Mouse (Mus musculus) MEL (cell line): ENCODE results near the gene Gstt2. TPM values are rescaled to one million over a fixed set of nuclear protein-coding genes. Genes with fewer than 3 reads are reported as not detected.

Experiments used
- DNase-seq: peaks from one replicate; pipeline ENCODE4 v3.0.0; 2011; ENCODE audit warnings: low read depth, low spot score
- H3K27ac ChIP-seq: 2 replicates; pipeline ENCODE4 v1.5.1; 2012; ENCODE audit warnings: low read depth, mild to moderate bottlenecking, control low read depth, low read length, moderate library complexity; ENCODE audit not compliant: control insufficient read depth
- H3K27me3 ChIP-seq, 2 experiments: fragments of 150-350 bp in 1 of 2; sonication (generic) in 1 of 2; 2 replicates each; pipeline ENCODE4 v1.6.1; 2012; ENCODE audit warnings: low read length in 2 of 2, mild to moderate bottlenecking in 2 of 2, improper control_type of control experiment in 1 of 2, moderate library complexity in 1 of 2; ENCODE audit not compliant: insufficient read depth in 2 of 2, control insufficient read depth in 1 of 2
- H3K36me3 ChIP-seq, 2 experiments: 2 replicates each; pipeline ENCODE4 v1.6.1; 2012 to 2014; ENCODE audit warnings: low read length in 2 of 2, improper control_type of control experiment in 1 of 2, inconsistent platforms in 1 of 2, mild to moderate bottlenecking in 1 of 2; ENCODE audit not compliant: insufficient read depth in 2 of 2, control insufficient read depth in 1 of 2
- H3K4me1 ChIP-seq, 2 experiments: fragments of 150-350 bp in 1 of 2; sonication (generic) in 1 of 2; 2 replicates each; pipeline ENCODE4 v1.6.1; 2012; ENCODE audit warnings: low read length in 2 of 2, improper control_type of control experiment in 1 of 2, mild to moderate bottlenecking in 1 of 2; ENCODE audit not compliant: insufficient read depth in 2 of 2, control insufficient read depth in 1 of 2
- H3K4me3 ChIP-seq, 2 experiments: fragments of 150-350 bp in 1 of 2; sonication (generic) in 1 of 2; 2 replicates each; pipeline ENCODE4 v1.5.1; 2012; ENCODE audit warnings: low read depth in 2 of 2, low read length in 2 of 2, mild to moderate bottlenecking in 2 of 2, moderate library complexity in 2 of 2, control low read depth in 1 of 2, improper control_type of control experiment in 1 of 2; ENCODE audit not compliant: control insufficient read depth in 1 of 2, insufficient read depth in 1 of 2
- H3K79me2 ChIP-seq: 2 replicates; pipeline ENCODE4 v1.6.1; 2012; ENCODE audit warnings: mild to moderate bottlenecking, low read length, moderate library complexity; ENCODE audit not compliant: control insufficient read depth, poor library complexity, insufficient read depth
- H3K9ac ChIP-seq: 2 replicates; pipeline ENCODE4 v1.6.1; 2012; ENCODE audit warnings: low read depth, mild to moderate bottlenecking, control low read depth, low read length, moderate library complexity; ENCODE audit not compliant: control insufficient read depth, poor library complexity, severe bottlenecking
- H3K9me3 ChIP-seq: fragments of 150-350 bp; sonication (generic); replicated peaks from 2 replicates; pipeline ENCODE4 v1.6.1; 2012; ENCODE audit warnings: mild to moderate bottlenecking, low read length, improper control_type of control experiment, moderate library complexity; ENCODE audit not compliant: insufficient read depth
- BHLHE40 ChIP-seq: IDR thresholded peaks from 2 replicates; pipeline ENCODE4 v1.6.1; 2012; ENCODE audit warnings: low read depth, mild to moderate bottlenecking, inconsistent platforms, low read length, improper control_type of control experiment, borderline replicate concordance
- CHD1 ChIP-seq: IDR thresholded peaks from 2 replicates; pipeline ENCODE4 v1.6.1; 2012; ENCODE audit warnings: low read depth, mild to moderate bottlenecking, inconsistent platforms, low read length, improper control_type of control experiment
- CHD2 ChIP-seq: IDR thresholded peaks from 2 replicates; pipeline ENCODE4 v1.6.1; 2011; ENCODE audit warnings: low read length, improper control_type of control experiment
- CTCF ChIP-seq, 3 experiments: IDR thresholded peaks in 2 of 3; conservative IDR thresholded peaks in 1 of 3; 2 replicates each; pipeline ENCODE4 v1.5.1; 2011 to 2012; ENCODE audit warnings: low read length in 3 of 3, low read depth in 2 of 3, mild to moderate bottlenecking in 2 of 3, improper control_type of control experiment in 1 of 3, inconsistent platforms in 1 of 3, mixed read lengths in 1 of 3, moderate library complexity in 1 of 3; ENCODE audit not compliant: control insufficient read depth in 1 of 3, insufficient read depth in 1 of 3, poor library complexity in 1 of 3, severe bottlenecking in 1 of 3
- E2F4 ChIP-seq: IDR thresholded peaks from 2 replicates; pipeline ENCODE4 v1.6.1; 2011; ENCODE audit warnings: low read depth, low read length, improper control_type of control experiment, borderline replicate concordance
- ELF1 ChIP-seq: IDR thresholded peaks from 2 replicates; pipeline ENCODE4 v1.6.1; 2014; ENCODE audit warnings: low read depth, mild to moderate bottlenecking, inconsistent platforms, low read length, improper control_type of control experiment, moderate library complexity
- EP300 ChIP-seq, 2 experiments: IDR thresholded peaks; 2 replicates each; pipeline ENCODE4 v1.6.1; 2011; ENCODE audit warnings: improper control_type of control experiment in 2 of 2, low read length in 2 of 2, low read depth in 1 of 2, mild to moderate bottlenecking in 1 of 2
- ETS1 ChIP-seq: IDR thresholded peaks from 2 replicates; pipeline ENCODE4 v1.6.1; 2012; ENCODE audit warnings: low read depth, mild to moderate bottlenecking, inconsistent platforms, low read length, improper control_type of control experiment, moderate library complexity
- GABPA ChIP-seq: IDR thresholded peaks from 2 replicates; pipeline ENCODE4 v1.6.1; 2012; ENCODE audit warnings: low read depth, mild to moderate bottlenecking, inconsistent platforms, low read length, improper control_type of control experiment, moderate library complexity
- GATA1 ChIP-seq: IDR thresholded peaks from 2 replicates; pipeline ENCODE4 v1.6.1; 2011; ENCODE audit warnings: low read depth, low read length, improper control_type of control experiment
- HCFC1 ChIP-seq: IDR thresholded peaks from 2 replicates; pipeline ENCODE4 v1.6.1; 2012; ENCODE audit warnings: low read depth, mild to moderate bottlenecking, inconsistent platforms, low read length, improper control_type of control experiment, moderate library complexity
- JUND ChIP-seq: IDR thresholded peaks from 2 replicates; pipeline ENCODE4 v1.6.1; 2011; ENCODE audit warnings: low read depth, mild to moderate bottlenecking, improper control_type of control experiment, low read length
- MAFK ChIP-seq: IDR thresholded peaks from 2 replicates; pipeline ENCODE4 v1.6.1; 2011; ENCODE audit warnings: low read depth, mild to moderate bottlenecking, low read length, improper control_type of control experiment, borderline replicate concordance
- MAX ChIP-seq: IDR thresholded peaks from 2 replicates; pipeline ENCODE4 v1.6.1; 2011; ENCODE audit warnings: low read length, improper control_type of control experiment
- MAZ ChIP-seq: IDR thresholded peaks from 2 replicates; pipeline ENCODE4 v1.6.1; 2012; ENCODE audit warnings: low read depth, mild to moderate bottlenecking, inconsistent platforms, low read length, improper control_type of control experiment
- MXI1 ChIP-seq: IDR thresholded peaks from 2 replicates; pipeline ENCODE4 v1.6.1; 2011; ENCODE audit warnings: mild to moderate bottlenecking, low read depth, low read length, improper control_type of control experiment
- MYB ChIP-seq: IDR thresholded peaks from 2 replicates; pipeline ENCODE4 v1.6.1; 2011; ENCODE audit warnings: mild to moderate bottlenecking, low read depth, low read length, improper control_type of control experiment
- MYC ChIP-seq: IDR thresholded peaks from 2 replicates; pipeline ENCODE4 v1.6.1; 2011; ENCODE audit warnings: low read depth, mild to moderate bottlenecking, low read length, improper control_type of control experiment, moderate library complexity
- NELFE ChIP-seq: IDR thresholded peaks from 2 replicates; pipeline ENCODE4 v1.6.1; 2011; ENCODE audit warnings: low read depth, low read length, improper control_type of control experiment
- NRF1 ChIP-seq: IDR thresholded peaks from 2 replicates; pipeline ENCODE4 v1.6.1; 2014; ENCODE audit warnings: low read depth, mild to moderate bottlenecking, inconsistent platforms, low read length, improper control_type of control experiment, moderate library complexity; ENCODE audit not compliant: poor library complexity, insufficient read depth, severe bottlenecking
- POLR2A ChIP-seq, 2 experiments: IDR thresholded peaks; 2 replicates each; pipeline ENCODE4 v1.6.1; 2011 to 2012; ENCODE audit warnings: low read length in 2 of 2, mild to moderate bottlenecking in 2 of 2, control low read depth in 1 of 2, improper control_type of control experiment in 1 of 2, low read depth in 1 of 2, moderate library complexity in 1 of 2; ENCODE audit not compliant: control insufficient read depth in 1 of 2, insufficient read depth in 1 of 2, poor library complexity in 1 of 2
- POLR2AphosphoS2 ChIP-seq: IDR thresholded peaks from 2 replicates; pipeline ENCODE4 v1.6.1; 2011; ENCODE audit warnings: low read length, improper control_type of control experiment
- POLR2AphosphoS5 ChIP-seq: IDR thresholded peaks from 2 replicates; pipeline ENCODE4 v1.6.1; 2012; ENCODE audit warnings: low read depth, borderline replicate concordance, mild to moderate bottlenecking, inconsistent platforms, low read length, moderate library complexity, mixed read lengths
- RAD21 ChIP-seq: IDR thresholded peaks from 2 replicates; pipeline ENCODE4 v1.6.1; 2011; ENCODE audit warnings: mild to moderate bottlenecking, low read depth, low read length, improper control_type of control experiment
- RCOR1 ChIP-seq: IDR thresholded peaks from 2 replicates; pipeline ENCODE4 v1.6.1; 2012; ENCODE audit warnings: low read depth, mild to moderate bottlenecking, inconsistent platforms, low read length, improper control_type of control experiment
- SIN3A ChIP-seq: IDR thresholded peaks from 2 replicates; pipeline ENCODE4 v1.6.1; 2012; ENCODE audit warnings: low read length, improper control_type of control experiment, inconsistent platforms
- SMC3 ChIP-seq: IDR thresholded peaks from 2 replicates; pipeline ENCODE4 v1.6.1; 2011; ENCODE audit warnings: low read depth, low read length, improper control_type of control experiment
- TAL1 ChIP-seq: IDR thresholded peaks from 2 replicates; pipeline ENCODE4 v1.6.1; 2012; ENCODE audit warnings: mild to moderate bottlenecking, inconsistent platforms, low read length, moderate library complexity, mixed read lengths
- TBP ChIP-seq: IDR thresholded peaks from 2 replicates; pipeline ENCODE4 v1.8.0; 2011; ENCODE audit warnings: low read depth, low read length, improper control_type of control experiment
- UBTF ChIP-seq: IDR thresholded peaks from 2 replicates; pipeline ENCODE4 v1.6.1; 2012; ENCODE audit warnings: low read depth, mild to moderate bottlenecking, inconsistent platforms, low read length, improper control_type of control experiment, moderate library complexity, borderline replicate concordance; ENCODE audit not compliant: insufficient read depth
- USF1 ChIP-seq: IDR thresholded peaks from 2 replicates; pipeline ENCODE4 v1.6.1; 2014; ENCODE audit warnings: low read depth, mild to moderate bottlenecking, inconsistent platforms, low read length, improper control_type of control experiment, moderate library complexity
- USF2 ChIP-seq, 2 experiments: IDR thresholded peaks; 2 replicates each; pipeline ENCODE4 v1.6.1; 2011 to 2012; ENCODE audit warnings: improper control_type of control experiment in 2 of 2, low read length in 2 of 2, borderline replicate concordance in 1 of 2, inconsistent platforms in 1 of 2, low read depth in 1 of 2, mild to moderate bottlenecking in 1 of 2; ENCODE audit not compliant: insufficient read depth in 1 of 2
- ZC3H11A ChIP-seq: IDR thresholded peaks from 2 replicates; pipeline ENCODE4 v1.6.1; 2012; ENCODE audit warnings: low read depth, mild to moderate bottlenecking, inconsistent platforms, low read length, improper control_type of control experiment
- ZKSCAN1 ChIP-seq: IDR thresholded peaks from 2 replicates; pipeline ENCODE4 v1.6.1; 2012; ENCODE audit warnings: low read depth, mild to moderate bottlenecking, inconsistent platforms, low read length, improper control_type of control experiment, moderate library complexity
- ZMIZ1 ChIP-seq: IDR thresholded peaks from 2 replicates; pipeline ENCODE4 v1.6.1; 2012; ENCODE audit warnings: low read depth, mild to moderate bottlenecking, inconsistent platforms, low read length, improper control_type of control experiment, moderate library complexity
- ZNF384 ChIP-seq: IDR thresholded peaks from 2 replicates; pipeline ENCODE4 v1.6.1; 2012; ENCODE audit warnings: low read depth, mild to moderate bottlenecking, inconsistent platforms, low read length, improper control_type of control experiment
- polyA plus RNA-seq, 2 experiments: library from polyadenylated mRNA; stranded (reverse) in 1 of 2; unstranded in 1 of 2; fragments of >175 nt in 1 of 2; fragments of >200 nt in 1 of 2; gene quantifications; 2 replicates each; pipeline versions ENCODE4 v1.2.1 to v1.2.4; 2012; ENCODE audit warnings: low replicate concordance in 2 of 2, low read depth in 1 of 2; ENCODE audit not compliant: insufficient read length in 2 of 2, insufficient read depth in 1 of 2, missing spikeins in 1 of 2
- total RNA-seq: library from RNA; depleted of rRNA; stranded (reverse); fragments of 300-350 nt; gene quantifications from 2 replicates; pipeline ENCODE4 v1.2.3, GENCODE M21; 2012

Gstt2 gene
- total and polyA plus RNA-seq, 3 experiments: 4.3 to 10.9 TPM; not detected in 1

DNA sequence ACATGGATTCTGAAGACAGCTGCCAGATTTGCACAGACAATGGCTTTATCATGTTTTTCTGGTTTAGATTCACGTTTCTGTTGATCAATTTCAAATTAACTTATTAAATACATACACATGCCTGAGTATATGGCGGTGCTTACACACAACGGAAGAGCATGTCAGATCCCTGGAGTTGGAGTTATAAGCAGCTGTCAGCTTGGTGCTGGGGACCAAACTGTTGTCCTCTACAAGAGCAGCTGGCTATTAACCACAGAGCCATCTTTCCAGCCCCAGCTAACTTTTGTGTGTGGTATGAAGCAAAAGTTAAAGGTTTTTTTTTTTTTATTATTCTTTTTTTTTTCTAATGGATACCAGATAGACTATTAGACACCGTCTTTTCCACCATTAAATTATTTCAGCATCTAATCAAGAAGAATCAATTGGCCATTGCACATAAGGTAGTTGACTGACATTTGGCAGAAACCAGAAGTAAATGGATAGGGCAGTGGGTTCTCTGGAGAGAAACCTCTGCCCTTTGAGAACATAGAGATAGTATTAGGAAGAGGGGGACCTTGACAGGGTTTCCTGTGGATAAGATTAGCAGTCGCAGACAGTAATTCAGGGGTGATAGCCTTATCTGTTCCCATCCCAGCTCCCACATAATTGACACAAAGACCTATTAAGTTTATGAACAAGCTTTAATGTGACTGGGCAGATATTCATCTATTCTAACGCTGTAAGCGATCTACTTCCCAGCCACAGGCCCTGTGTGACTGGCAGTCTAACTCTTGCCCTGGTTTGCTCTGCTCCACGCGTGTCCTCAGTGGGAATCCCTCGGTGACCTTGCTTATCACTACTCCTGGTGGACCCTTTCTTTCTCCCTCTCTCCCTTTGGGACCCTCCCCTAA, 35.0 kb upstream of the Gstt2 start:
- peaks cover 0 to 8% of the 10 kb centered on the region in 2 experiments; a peak in 2 of 4 replicates for H3K36me3 ChIP-seq
- peak overlapping the region; percentile 51 for H3K9ac ChIP-seq
- H3K4me3 ChIP-seq: peak overlapping the region; percentile 49 to 61
- no peaks in the 10 kb centered on the region for H3K79me2 ChIP-seq
- peak overlapping the region; percentile 73 for H3K27ac ChIP-seq
- DNase-seq: no peak
- no peaks in the 10 kb centered on the region; a peak in 1 of 4 replicates for H3K27me3 ChIP-seq
- no peaks in the 10 kb centered on the region for H3K9me3 ChIP-seq
- peaks cover 3 to 8% of the 10 kb centered on the region in 2 experiments for H3K4me1 ChIP-seq
- no peak for TF ChIP-seq NELFE
- no peak; the same call in 1 of the 2 replicates for TF ChIP-seq MYC
- TF ChIP-seq POLR2AphosphoS5: no peak
- TF ChIP-seq E2F4: no peak
- no peak for TF ChIP-seq USF2 (IDR thresholded peaks at IDR 0.05; ENCODE audit: borderline replicate concordance in 1 of 2, insufficient read depth in 1 of 2, low read depth in 1 of 2, low read length in 2 of 2)
- peak; percentile 76 to 81 for TF ChIP-seq EP300 (IDR thresholded peaks at IDR 0.05; ENCODE audit: low read depth in 1 of 2, low read length in 2 of 2)
- peak; percentile 35 for TF ChIP-seq MXI1
- TF ChIP-seq RAD21: no peak
- no peak for TF ChIP-seq CHD2
- no peak for TF ChIP-seq MAZ
- peak; percentile 62; the same call in 1 of the 2 replicates for TF ChIP-seq RCOR1
- no peak for TF ChIP-seq BHLHE40
- TF ChIP-seq USF1: no peak
- no peak for TF ChIP-seq ZMIZ1
- TF ChIP-seq CTCF (IDR thresholded peaks at IDR 0.05 in 2 of 3, conservative IDR thresholded peaks at IDR 0.05 in 1 of 3; ENCODE audit: control insufficient read depth in 1 of 3, insufficient read depth in 1 of 3, low read depth in 2 of 3, low read length in 3 of 3, poor library complexity in 1 of 3, severe bottlenecking in 1 of 3): no peak
- no peak for TF ChIP-seq SMC3
- TF ChIP-seq TBP: no peak
- no peak for TF ChIP-seq MAX
- TF ChIP-seq ZNF384: peak; percentile 39; the same call in 1 of the 2 replicates
- TF ChIP-seq MYB: no peak
- no peak for TF ChIP-seq HCFC1
- TF ChIP-seq JUND: no peak
- TF ChIP-seq ELF1: no peak
- TF ChIP-seq SIN3A: no peak; the same call in 1 of the 2 replicates
- no peak for TF ChIP-seq ZKSCAN1
- TF ChIP-seq UBTF: no peak
- no peak for TF ChIP-seq GABPA
- no peak; the same call in 1 of the 2 replicates for TF ChIP-seq ZC3H11A
- TF ChIP-seq ETS1: 0 out of 2 replicates have a peak, but pooled peaks have one; percentile 42
- TF ChIP-seq POLR2AphosphoS2: no peak
- TF ChIP-seq MAFK: no peak
- no peak for TF ChIP-seq TAL1
- TF ChIP-seq POLR2A (IDR thresholded peaks at IDR 0.05; ENCODE audit: control insufficient read depth in 1 of 2, insufficient read depth in 1 of 2, low read depth in 1 of 2, low read length in 2 of 2, poor library complexity in 1 of 2): 0 out of 4 replicates have a peak, but pooled peaks of 1 of the 2 experiments have one; percentile 16
- no peak for TF ChIP-seq CHD1
- TF ChIP-seq GATA1: peak; percentile 91
- no peak for TF ChIP-seq NRF1
